Mouse (Mus musculus): Measurements from ENCODE around the gene Tspan2. TPM values are rescaled to one million over a fixed set of nuclear protein-coding genes. Genes with fewer than 3 reads are reported as not detected.

The Tspan2 gene
- polyA plus RNA-seq (2012; rRNA removed): 3.5 and 3.6 TPM in 2 replicates

DNA sequence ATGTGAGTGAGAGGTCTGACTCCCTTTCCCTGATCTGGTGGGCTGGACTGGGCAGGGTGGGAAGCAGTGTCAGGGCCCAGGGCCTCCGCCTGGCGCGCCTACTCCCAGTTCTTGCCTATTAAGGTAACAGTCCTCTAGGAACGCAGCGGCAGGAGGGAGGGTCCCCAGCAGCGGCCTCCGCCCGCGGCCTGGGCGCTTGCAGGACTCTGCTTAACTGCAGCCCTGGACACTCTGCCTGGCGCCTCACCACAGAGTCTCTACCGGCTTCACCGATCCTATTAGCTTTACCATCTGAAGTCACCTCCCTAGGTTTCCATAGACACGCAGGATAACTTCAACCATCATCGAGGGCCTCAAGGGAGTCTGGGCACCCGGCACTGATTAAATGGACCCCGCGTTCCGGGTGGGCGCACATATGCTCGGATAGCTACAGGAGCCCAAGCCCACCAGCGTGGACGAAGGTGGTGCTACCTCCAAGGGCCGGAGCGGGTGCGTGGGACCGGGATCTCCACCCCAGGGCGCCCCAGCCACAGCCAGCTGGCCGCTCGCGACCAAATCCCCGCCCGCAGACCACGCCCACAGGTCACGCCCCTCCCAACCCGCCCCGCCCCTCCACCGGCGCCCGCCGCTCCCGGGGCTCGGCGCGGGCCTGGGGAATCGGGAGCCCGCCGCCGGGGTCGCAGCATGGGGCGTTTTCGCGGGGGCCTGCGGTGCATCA is at the start of gene Tspan2:
TSS of gene Tspan2 (plus strand) at position 217 of the 718 bp plus-strand sequence.

GRCm38 (mm10) chr3:102782618-102783017 is 48.3 kb downstream of the Tspan2 start, which contains the start of gene Tshb:
Gene Tshb (minus strand): TSS chr3:102782718.

Other genes starting within 250 kb of the Tspan2 start
- gene Tshb, start 48.2 kb downstream of the Tspan2 start, polyA plus RNA-seq (2012; rRNA removed): not detected in 2 replicates
- gene Sycp1, start 201.6 kb downstream of the Tspan2 start, polyA plus RNA-seq (2012; rRNA removed): not detected in 2 replicates
- not detected in 2 replicates for gene Nr1h5, start 229.6 kb downstream of the Tspan2 start, polyA plus RNA-seq (2012; rRNA removed)

All from colon, adult 2 months (tissue).